Mouse (Mus musculus): ENCODE results near the gene Cilp2.

GRCm38 (mm10) chr8:69877396-69877795 lies 10.1 kb downstream of the Cilp2 start:
- TF ChIP-seq CTCF (IDR thresholded peaks at IDR 0.05; ENCODE audit: insufficient read depth, low read depth, low read length) (no peak), POLR2A (IDR thresholded peaks at IDR 0.05; ENCODE audit: insufficient read depth, low read depth, low read length) (no peak)

Data from olfactory bulb, adult 2 months (tissue).